In genomic region chr11:5802457-5803217, GRCm38 (mm10) we compare ENCODE assay signal across 10 mouse cellular contexts. TPM values are rescaled to one million over a fixed set of nuclear protein-coding genes. Genes with fewer than 3 reads are reported as not detected.
DNase-seq lines count a peak whose midpoint lies in the region; ATAC-seq and TF ChIP-seq lines count a peak whose summit lies in the region.
"Had no signal": no experiment of that assay in that cellular context is flagged by ENCODE, and none has a peak within 500 bp of the region (broad histone marks: within the 10 kb centered on the region; RNA-seq: fewer than 3 reads in every experiment).

No protein-coding gene starts in this region.

- H3K36me3 ChIP-seq in lung, embryonic 14.5 days (ENCODE audit: insufficient read depth), result peaks cover 36% of the 10 kb centered on the region
- H3K36me3 ChIP-seq in embryonic facial prominence, embryonic 15.5 days, result peaks cover 37% of the 10 kb centered on the region

- peak overlapping the region; percentile 10; the same call in 1 of the 2 replicates for H3K4me2 ChIP-seq in lung, embryonic 14.5 days
- no peak overlapping the region for H3K4me2 ChIP-seq in embryonic facial prominence, embryonic 15.5 days (replicated peaks)
- H3K4me2 ChIP-seq: hindbrain, embryonic 12.5 days had no signal

- H3K4me3 ChIP-seq in lung, embryonic 14.5 days (ENCODE audit: low read depth, low read length), result peak overlapping the region; percentile 15; the same call in 1 of the 2 replicates
- H3K4me3 ChIP-seq in embryonic facial prominence, embryonic 15.5 days (replicated peaks), result no peak overlapping the region
- H3K4me3 ChIP-seq: hindbrain, embryonic 12.5 days had no signal

- no peaks in the 10 kb centered on the region for H3K27me3 ChIP-seq in lung, embryonic 14.5 days (ENCODE audit: insufficient read depth, low read length)
- H3K27me3 ChIP-seq in embryonic facial prominence, embryonic 15.5 days, result no peaks in the 10 kb centered on the region
- H3K27me3 ChIP-seq: hindbrain, embryonic 12.5 days had no signal

- intact Hi-C loops in gastrocnemius, postnatal 36 days (cut with DNase I), result no loop called here

- peaks cover 7% of the 10 kb centered on the region; the same call in 1 of the 2 replicates for H3K4me1 ChIP-seq in lung, embryonic 14.5 days (ENCODE audit: insufficient read depth)
- peaks cover 15% of the 10 kb centered on the region for H3K4me1 ChIP-seq in embryonic facial prominence, embryonic 15.5 days

- 68% methylated on average over 8 of the region's 8 CpGs for whole genome bisulfite sequencing in lung, embryonic 14.5 days
- WGBS in embryonic facial prominence, embryonic 15.5 days, result 65% methylated on average over 8 of the region's 8 CpGs

- ATAC-seq in lung, embryonic 14.5 days (ENCODE audit: insufficient read depth), result 0 out of 2 replicates have a peak, but pooled peaks have one; percentile 4
- no peak for ATAC-seq in embryonic facial prominence, embryonic 15.5 days (ENCODE audit: insufficient number of reproducible peaks, low FRiP score, low TSS enrichment, low read depth)
- ATAC-seq in megakaryocyte, adult 5-6 weeks (ENCODE audit: poor library complexity, severe bottlenecking), result peak; percentile 39; the same call in 1 of the 2 replicates

- peak overlapping the region; percentile 9; the same call in 1 of the 2 replicates for H3K9ac ChIP-seq in lung, embryonic 14.5 days
- no peak overlapping the region for H3K9ac ChIP-seq in embryonic facial prominence, embryonic 15.5 days
- H3K9ac ChIP-seq: hindbrain, embryonic 12.5 days had no signal

- H3K9me3 ChIP-seq in lung, embryonic 14.5 days (ENCODE audit: low read depth, low read length), result no peaks in the 10 kb centered on the region
- H3K9me3 ChIP-seq in embryonic facial prominence, embryonic 15.5 days (replicated peaks), result no peaks in the 10 kb centered on the region
- H3K9me3 ChIP-seq: hindbrain, embryonic 12.5 days had no signal

- peak; percentile 21 for DNase-seq in gastrocnemius, postnatal 25 days
- DNase-seq in gastrocnemius, postnatal 36 days, result no peak
- peak; percentile 10 for DNase-seq in lung, embryonic 14.5 days
- DNase-seq in lung, postnatal 14 days, result no peak
- no peak for DNase-seq in adrenal gland, postnatal 10 days
- DNase-seq in spleen, postnatal 4 days (ENCODE audit: low spot score in 2 of 2), result no peak
- DNase-seq: spleen, adult 18-20 months had no signal

- TF ChIP-seq CTCF in lung, embryonic 14.5 days (IDR thresholded peaks at IDR 0.05; ENCODE audit: low read depth), result no peak

- H3K27ac ChIP-seq in lung, embryonic 14.5 days (ENCODE audit: low read depth), result no peak overlapping the region
- peak overlapping the region; percentile 28; the same call in 1 of the 2 replicates for H3K27ac ChIP-seq in embryonic facial prominence, embryonic 15.5 days (replicated peaks)
- H3K27ac ChIP-seq: hindbrain, embryonic 12.5 days had no signal

RNA-seq across cellular contexts. Expression of gene Pgam2, which starts 0.9 kb away (rescaled TPM):
- 1,000 to 10,000 TPM; 3,395 to 3,606 TPM for total RNA-seq in gastrocnemius, postnatal 25 days (2021)
- total RNA-seq in gastrocnemius, postnatal 36 days (2021), result 1,000 to 10,000 TPM; 3,227 to 4,326 TPM
- polyA plus RNA-seq in lung, embryonic 14.5 days (2014; fragmentation: Nextera tagmentation; extraction: Ambion mirVana), result 1.6 and 19.6 TPM in 2 replicates
- polyA plus RNA-seq in embryonic facial prominence, embryonic 15.5 days (2015; fragmentation: Nextera tagmentation; extraction: Ambion mirVana), result 71.2 and 107 TPM in 2 replicates
- not detected in 2 replicates for total RNA-seq in megakaryocyte, adult 5-6 weeks (2015)
- not detected in 2 replicates for total RNA-seq in megakaryocyte, adult 5-6 weeks (2017)
- 100 to 1,000 TPM in 1 of 2 experiments, 10 to 100 TPM in 1; 37.0 to 157 TPM for total RNA-seq in adrenal gland, postnatal 10 days (2021)

RNA-seq across cellular contexts. Expression of gene Dbnl, which starts 14.3 kb away (rescaled TPM):
- 10 to 100 TPM; 11.7 to 14.8 TPM for total RNA-seq in gastrocnemius, postnatal 25 days (2021)
- 10 to 100 TPM; 10.7 to 11.2 TPM for total RNA-seq in gastrocnemius, postnatal 36 days (2021)
- 106 and 114 TPM in 2 replicates for polyA plus RNA-seq in lung, embryonic 14.5 days (2014; fragmentation: Nextera tagmentation; extraction: Ambion mirVana)
- polyA plus RNA-seq in embryonic facial prominence, embryonic 15.5 days (2015; fragmentation: Nextera tagmentation; extraction: Ambion mirVana), result 118 and 128 TPM in 2 replicates
- total RNA-seq in megakaryocyte, adult 5-6 weeks (2015), result 84.5 and 90.0 TPM in 2 replicates
- 176 and 179 TPM in 2 replicates for total RNA-seq in megakaryocyte, adult 5-6 weeks (2017)
- total RNA-seq in adrenal gland, postnatal 10 days (2021), result 10 to 100 TPM; 51.5 to 57.5 TPM

RNA-seq across cellular contexts. Expression of gene Polm, which starts 35.2 kb away (rescaled TPM):
- total RNA-seq in gastrocnemius, postnatal 25 days (2021), result 1 to 10 TPM; 1.8 to 2.8 TPM
- 1 to 10 TPM; 1.9 to 2.3 TPM for total RNA-seq in gastrocnemius, postnatal 36 days (2021)
- 6.8 and 7.7 TPM in 2 replicates for polyA plus RNA-seq in lung, embryonic 14.5 days (2014; fragmentation: Nextera tagmentation; extraction: Ambion mirVana)
- 10.4 and 12.0 TPM in 2 replicates for polyA plus RNA-seq in embryonic facial prominence, embryonic 15.5 days (2015; fragmentation: Nextera tagmentation; extraction: Ambion mirVana)
- 10.4 and 10.7 TPM in 2 replicates for total RNA-seq in megakaryocyte, adult 5-6 weeks (2015)
- 6.0 and 8.8 TPM in 2 replicates for total RNA-seq in megakaryocyte, adult 5-6 weeks (2017)
- total RNA-seq in adrenal gland, postnatal 10 days (2021), result 10 to 100 TPM in 1 of 2 experiments, 1 to 10 TPM in 1; 6.3 to 13.7 TPM

RNA-seq across cellular contexts. Expression of gene Urgcp, which starts 40.5 kb away (rescaled TPM):
- total RNA-seq in gastrocnemius, postnatal 25 days (2021), result 10 to 100 TPM; 39.0 to 41.3 TPM
- total RNA-seq in gastrocnemius, postnatal 36 days (2021), result 10 to 100 TPM; 39.1 to 40.1 TPM
- polyA plus RNA-seq in lung, embryonic 14.5 days (2014; fragmentation: Nextera tagmentation; extraction: Ambion mirVana), result 18.3 and 20.1 TPM in 2 replicates
- polyA plus RNA-seq in embryonic facial prominence, embryonic 15.5 days (2015; fragmentation: Nextera tagmentation; extraction: Ambion mirVana), result 29.4 and 30.1 TPM in 2 replicates
- total RNA-seq in megakaryocyte, adult 5-6 weeks (2015), result 4.1 and 4.5 TPM in 2 replicates
- total RNA-seq in megakaryocyte, adult 5-6 weeks (2017), result 7.5 and 8.7 TPM in 2 replicates
- 10 to 100 TPM; 65.1 to 66.5 TPM for total RNA-seq in adrenal gland, postnatal 10 days (2021)

RNA-seq across cellular contexts. Expression of gene Aebp1, which starts 59.1 kb away (rescaled TPM):
- 10 to 100 TPM; 23.9 to 31.3 TPM for total RNA-seq in gastrocnemius, postnatal 25 days (2021)
- 10 to 100 TPM; 28.2 to 55.2 TPM for total RNA-seq in gastrocnemius, postnatal 36 days (2021)
- 30.8 and 32.5 TPM in 2 replicates for polyA plus RNA-seq in lung, embryonic 14.5 days (2014; fragmentation: Nextera tagmentation; extraction: Ambion mirVana)
- 61.3 and 66.9 TPM in 2 replicates for polyA plus RNA-seq in embryonic facial prominence, embryonic 15.5 days (2015; fragmentation: Nextera tagmentation; extraction: Ambion mirVana)
- total RNA-seq in megakaryocyte, adult 5-6 weeks (2015), result not detected in 2 replicates
- 0.11 and 0.12 TPM in 2 replicates for total RNA-seq in megakaryocyte, adult 5-6 weeks (2017)
- 100 to 1,000 TPM; 153 to 172 TPM for total RNA-seq in adrenal gland, postnatal 10 days (2021)

Comparison
In these comparisons a context has a peak if more than half of its experiments do, and no peak if none do; other contexts are left out.
1. DNase-seq: peak in gastrocnemius, postnatal 25 days (single experiment) and lung, embryonic 14.5 days (single experiment); none in gastrocnemius, postnatal 36 days (0 of 2), lung, postnatal 14 days (single experiment), adrenal gland, postnatal 10 days (single experiment) and spleen, postnatal 4 days (0 of 2).
2. RNA of gene Pgam2, which starts 0.9 kb away (total RNA-seq): 3,227 to 4,326 TPM in gastrocnemius, postnatal 36 days, 3,395 to 3,606 TPM in gastrocnemius, postnatal 25 days and 37.0 to 157 TPM in adrenal gland, postnatal 10 days; not detected in megakaryocyte, adult 5-6 weeks; every median in the first group is over 10 times any median in the second.